Mouse (Mus musculus): ENCODE measurements around the gene Slc6a1. TPM values are rescaled to one million over a fixed set of nuclear protein-coding genes. Genes with fewer than 3 reads are reported as not detected.

Slc6a1 gene
- polyA plus RNA-seq, 1 experiment: 0.61 TPM

DNA sequence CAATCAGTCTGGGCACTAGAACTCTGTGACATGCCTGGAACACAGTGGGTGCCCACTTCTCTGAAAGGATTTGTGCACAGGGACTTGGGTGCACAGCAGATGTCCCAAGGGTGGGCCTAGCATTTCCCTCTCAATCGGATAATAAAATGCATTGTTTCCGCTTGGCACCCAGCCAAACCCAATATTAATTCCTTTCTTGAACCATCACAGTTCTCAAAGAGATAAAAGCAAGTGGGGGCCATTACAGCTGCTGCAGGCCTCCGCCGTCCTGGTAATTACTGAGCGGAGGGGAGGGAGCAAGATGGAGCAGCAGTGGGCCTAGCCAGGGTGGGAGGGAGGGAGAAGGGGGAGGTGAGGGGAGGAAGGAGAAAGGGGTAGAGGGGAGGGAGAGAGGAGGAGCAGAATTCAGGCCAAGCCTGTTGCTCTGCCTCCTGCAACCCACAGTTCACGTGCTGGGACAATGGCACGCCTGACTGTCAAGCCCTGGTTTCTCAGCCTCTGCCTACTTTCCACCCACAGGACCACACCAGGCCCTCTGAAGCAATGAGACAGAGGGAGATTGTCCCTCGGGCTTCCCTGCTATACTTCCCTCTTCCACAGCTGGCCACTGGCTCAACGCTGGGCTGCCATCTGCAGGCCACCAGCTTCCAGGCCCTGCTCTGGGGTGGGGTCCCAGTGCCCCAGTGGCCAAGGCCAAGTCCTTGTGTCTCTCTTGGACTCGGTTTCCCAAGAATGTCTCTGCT lies 15.0 kb downstream of the Slc6a1 start:
- Histone ChIP-seq H3K4me1 (ENCODE audit: control insufficient read depth, insufficient read depth, insufficient read length) (no peaks in the 10 kb centered on the region), H3K27ac (ENCODE audit: insufficient read depth, low read length) (no peak overlapping the region), H3K27me3 (ENCODE audit: control insufficient read depth, insufficient read depth, low read length) (no peaks in the 10 kb centered on the region), H3K36me3 (ENCODE audit: control insufficient read depth, insufficient read depth, low read length) (no peaks in the 10 kb centered on the region), H3K4me3 (ENCODE audit: extremely low read depth, insufficient read depth, insufficient read length) (no peak overlapping the region)
- DNase-seq (ENCODE audit: low read depth in 1 of 2, low spot score in 2 of 2): no peak
- 65% methylated on average over 10 of the region's 10 CpGs for WGBS
- TF ChIP-seq POLR2A (IDR thresholded peaks at IDR 0.05; ENCODE audit: low read depth, low read length) (no peak), CTCF (IDR thresholded peaks at IDR 0.05; ENCODE audit: extremely low read depth, insufficient read depth, insufficient read length, insufficient replicate concordance) (no peak)

DNA sequence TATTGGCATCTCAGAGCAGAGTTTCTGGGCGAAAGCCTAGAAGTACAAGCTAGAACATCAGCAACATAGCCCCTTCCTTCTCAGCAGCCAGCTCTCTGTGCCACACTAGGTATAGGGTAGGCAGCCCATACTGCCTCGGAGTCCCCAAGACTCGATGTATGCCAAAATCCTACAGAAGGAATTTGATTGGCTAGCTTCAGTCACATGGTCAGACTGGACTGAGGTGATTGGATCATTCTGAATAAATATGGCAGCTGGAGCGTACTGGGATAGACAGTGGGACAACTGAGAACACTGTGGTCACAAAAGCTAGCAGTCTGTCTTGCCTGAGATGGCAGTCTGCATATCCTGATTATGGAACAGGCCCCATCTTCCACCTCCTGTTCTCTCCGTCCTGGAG lies 17.3 kb downstream of the Slc6a1 start:
- no peaks in the 10 kb centered on the region for H3K27me3 ChIP-seq (ENCODE audit: control insufficient read depth, insufficient read depth, low read length)
- DNase-seq (ENCODE audit: low read depth in 1 of 2, low spot score in 2 of 2): no peak
- no peak for TF ChIP-seq CTCF (IDR thresholded peaks at IDR 0.05; ENCODE audit: extremely low read depth, insufficient read depth, insufficient read length, insufficient replicate concordance)
- no peak for TF ChIP-seq POLR2A (IDR thresholded peaks at IDR 0.05; ENCODE audit: low read depth, low read length)
- H3K4me3 ChIP-seq (ENCODE audit: extremely low read depth, insufficient read depth, insufficient read length): no peak overlapping the region
- H3K4me1 ChIP-seq (ENCODE audit: control insufficient read depth, insufficient read depth, insufficient read length): no peaks in the 10 kb centered on the region
- H3K27ac ChIP-seq (ENCODE audit: insufficient read depth, low read length): no peak overlapping the region
- WGBS: 80% methylated on average over 5 of the region's 5 CpGs
- no peaks in the 10 kb centered on the region for H3K36me3 ChIP-seq (ENCODE audit: control insufficient read depth, insufficient read depth, low read length)

DNA sequence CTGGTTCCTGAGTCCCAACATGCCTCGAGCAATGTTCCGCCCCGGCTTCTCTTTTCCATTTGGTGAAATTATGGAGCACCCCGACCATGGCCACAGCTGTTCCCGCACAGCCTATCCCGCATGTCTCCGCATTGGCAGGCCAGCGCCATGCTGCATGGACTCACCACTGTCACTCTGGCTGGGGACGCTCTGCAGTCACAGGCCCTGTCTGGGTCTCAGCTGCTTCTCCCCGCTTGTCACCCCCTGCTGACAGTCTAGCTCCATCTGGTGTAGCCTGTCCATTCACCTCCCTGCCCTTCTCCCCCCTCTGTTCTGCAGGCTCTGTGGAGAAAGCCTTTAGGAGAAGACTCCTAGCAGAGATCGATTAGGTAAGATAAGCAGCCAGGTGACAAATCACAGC lies 18.3 kb downstream of the Slc6a1 start:
- 86% methylated on average over 11 of the region's 11 CpGs for WGBS
- Histone ChIP-seq H3K4me3 (ENCODE audit: extremely low read depth, insufficient read depth, insufficient read length) (no peak overlapping the region), H3K27me3 (ENCODE audit: control insufficient read depth, insufficient read depth, low read length) (no peaks in the 10 kb centered on the region), H3K36me3 (ENCODE audit: control insufficient read depth, insufficient read depth, low read length) (no peaks in the 10 kb centered on the region), H3K27ac (ENCODE audit: insufficient read depth, low read length) (no peak overlapping the region), H3K4me1 (ENCODE audit: control insufficient read depth, insufficient read depth, insufficient read length) (no peaks in the 10 kb centered on the region)
- DNase-seq (ENCODE audit: low read depth in 1 of 2, low spot score in 2 of 2): no peak
- TF ChIP-seq CTCF (IDR thresholded peaks at IDR 0.05; ENCODE audit: extremely low read depth, insufficient read depth, insufficient read length, insufficient replicate concordance): no peak
- no peak for TF ChIP-seq POLR2A (IDR thresholded peaks at IDR 0.05; ENCODE audit: low read depth, low read length)

DNA sequence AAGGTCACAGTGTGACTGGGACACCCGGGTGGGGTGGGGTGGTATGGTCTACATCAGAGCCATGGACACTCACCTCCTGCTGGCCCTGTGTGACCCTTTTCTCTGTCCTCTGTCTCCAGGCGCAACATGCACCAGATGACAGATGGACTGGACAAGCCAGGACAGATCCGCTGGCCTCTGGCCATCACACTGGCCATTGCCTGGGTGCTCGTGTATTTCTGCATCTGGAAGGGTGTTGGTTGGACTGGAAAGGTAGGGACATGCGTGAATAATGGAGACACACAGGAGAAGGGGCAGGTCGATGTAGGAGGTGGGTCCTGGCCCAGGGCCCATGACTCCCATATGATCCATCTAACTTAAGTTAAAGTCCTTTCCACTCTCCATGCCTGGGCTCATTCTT lies 22.2 kb downstream of the Slc6a1 start:
- Histone ChIP-seq H3K4me1 (ENCODE audit: control insufficient read depth, insufficient read depth, insufficient read length) (no peaks in the 10 kb centered on the region), H3K4me3 (ENCODE audit: extremely low read depth, insufficient read depth, insufficient read length) (no peak overlapping the region), H3K27me3 (ENCODE audit: control insufficient read depth, insufficient read depth, low read length) (no peaks in the 10 kb centered on the region), H3K36me3 (ENCODE audit: control insufficient read depth, insufficient read depth, low read length) (no peaks in the 10 kb centered on the region), H3K27ac (ENCODE audit: insufficient read depth, low read length) (no peak overlapping the region)
- 80% methylated on average over 6 of the region's 6 CpGs for WGBS
- TF ChIP-seq CTCF (IDR thresholded peaks at IDR 0.05; ENCODE audit: extremely low read depth, insufficient read depth, insufficient read length, insufficient replicate concordance) (no peak), POLR2A (IDR thresholded peaks at IDR 0.05; ENCODE audit: low read depth, low read length) (no peak)
- DNase-seq (ENCODE audit: low read depth in 1 of 2, low spot score in 2 of 2): no peak

DNA sequence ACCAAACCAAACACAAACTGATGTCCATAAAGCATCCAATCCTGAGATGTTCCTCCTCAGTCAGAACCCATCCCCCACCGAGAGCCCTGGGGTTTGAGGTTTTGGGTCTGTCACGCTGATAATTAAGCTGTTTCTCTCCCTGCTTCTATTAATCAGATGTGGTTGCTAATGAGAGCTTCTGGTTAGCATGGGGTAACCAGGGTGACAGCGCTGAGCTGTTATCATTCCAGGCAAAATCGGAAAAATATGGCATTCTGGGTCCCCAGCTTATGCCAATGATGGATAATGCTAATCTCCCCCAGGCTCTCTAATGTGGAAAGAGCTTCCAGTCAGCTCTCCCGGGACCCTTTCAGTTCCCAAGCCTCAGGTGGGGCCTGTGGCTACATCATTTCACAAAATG lies 38.1 kb downstream of the Slc6a1 start:
- no peak for DNase-seq (ENCODE audit: low read depth in 1 of 2, low spot score in 2 of 2)

DNA sequence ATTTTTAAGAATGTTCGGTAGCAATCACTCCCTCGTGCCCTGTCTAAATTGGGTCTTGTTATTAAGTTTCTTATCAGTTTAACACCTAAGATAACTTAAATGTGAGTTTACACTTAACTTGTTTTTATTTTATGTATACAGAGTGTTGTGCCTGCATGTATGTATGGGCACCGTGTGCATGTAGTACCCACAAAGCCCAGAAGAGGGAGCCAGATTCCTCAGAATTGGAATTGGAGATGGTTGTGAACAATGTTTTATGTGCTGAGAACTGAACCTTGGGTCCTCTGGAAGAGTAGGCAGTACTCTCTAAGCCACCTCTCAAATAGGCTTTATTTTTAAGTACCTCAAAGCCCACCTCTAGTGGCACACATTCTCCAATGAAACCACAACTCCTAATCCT lies 38.7 kb downstream of the Slc6a1 start:
- no peak overlapping the region for H3K27ac ChIP-seq (ENCODE audit: insufficient read depth, low read length)
- H3K4me3 ChIP-seq (ENCODE audit: extremely low read depth, insufficient read depth, insufficient read length): no peak overlapping the region
- no peak for TF ChIP-seq CTCF (IDR thresholded peaks at IDR 0.05; ENCODE audit: extremely low read depth, insufficient read depth, insufficient read length, insufficient replicate concordance)
- no peak for TF ChIP-seq POLR2A (IDR thresholded peaks at IDR 0.05; ENCODE audit: low read depth, low read length)
- DNase-seq (ENCODE audit: low read depth in 1 of 2, low spot score in 2 of 2): no peak
- H3K27me3 ChIP-seq (ENCODE audit: control insufficient read depth, insufficient read depth, low read length): no peaks in the 10 kb centered on the region
- no peaks in the 10 kb centered on the region for H3K4me1 ChIP-seq (ENCODE audit: control insufficient read depth, insufficient read depth, insufficient read length)
- WGBS: 96% methylated on average over 3 of the region's 3 CpGs
- no peaks in the 10 kb centered on the region for H3K36me3 ChIP-seq (ENCODE audit: control insufficient read depth, insufficient read depth, low read length)

More for the DNA sequence above, 38.1 kb downstream of the Slc6a1 start:
- 84% methylated on average over 5 of the region's 5 CpGs for WGBS
- Histone ChIP-seq H3K4me1 (ENCODE audit: control insufficient read depth, insufficient read depth, insufficient read length) (no peaks in the 10 kb centered on the region), H3K27ac (ENCODE audit: insufficient read depth, low read length) (no peak overlapping the region), H3K27me3 (ENCODE audit: control insufficient read depth, insufficient read depth, low read length) (no peaks in the 10 kb centered on the region), H3K36me3 (ENCODE audit: control insufficient read depth, insufficient read depth, low read length) (no peaks in the 10 kb centered on the region), H3K4me3 (ENCODE audit: extremely low read depth, insufficient read depth, insufficient read length) (no peak overlapping the region)
- no peak for TF ChIP-seq POLR2A (IDR thresholded peaks at IDR 0.05; ENCODE audit: low read depth, low read length)
- TF ChIP-seq CTCF (IDR thresholded peaks at IDR 0.05; ENCODE audit: extremely low read depth, insufficient read depth, insufficient read length, insufficient replicate concordance): no peak

DNA sequence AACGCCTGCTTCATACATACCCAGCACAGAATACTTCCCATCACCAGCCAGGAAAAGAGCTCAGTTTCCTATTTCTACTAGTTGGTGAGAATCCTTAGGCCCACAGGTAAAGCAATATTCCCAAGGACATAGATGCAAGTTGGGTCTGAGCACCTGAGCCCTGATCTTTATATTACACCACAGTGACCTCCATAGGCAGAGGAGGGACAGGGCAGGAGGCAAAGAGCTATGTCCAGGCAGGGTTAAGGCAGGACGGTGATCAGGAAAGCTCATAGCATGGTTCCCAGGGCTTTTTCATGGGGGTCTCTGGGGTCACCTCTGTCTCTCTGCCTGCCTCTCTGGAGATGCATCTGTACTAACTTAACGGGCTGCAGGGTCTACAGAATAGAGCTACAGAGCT lies 40.5 kb downstream of the Slc6a1 start:
- no peak overlapping the region for H3K27ac ChIP-seq (ENCODE audit: insufficient read depth, low read length)
- WGBS: 84% methylated on average over 3 of the region's 3 CpGs
- H3K4me1 ChIP-seq (ENCODE audit: control insufficient read depth, insufficient read depth, insufficient read length): no peaks in the 10 kb centered on the region
- no peak for TF ChIP-seq POLR2A (IDR thresholded peaks at IDR 0.05; ENCODE audit: low read depth, low read length)
- TF ChIP-seq CTCF (IDR thresholded peaks at IDR 0.05; ENCODE audit: extremely low read depth, insufficient read depth, insufficient read length, insufficient replicate concordance): no peak
- no peak for DNase-seq (ENCODE audit: low read depth in 1 of 2, low spot score in 2 of 2)
- no peaks in the 10 kb centered on the region for H3K36me3 ChIP-seq (ENCODE audit: control insufficient read depth, insufficient read depth, low read length)
- no peaks in the 10 kb centered on the region for H3K27me3 ChIP-seq (ENCODE audit: control insufficient read depth, insufficient read depth, low read length)
- H3K4me3 ChIP-seq (ENCODE audit: extremely low read depth, insufficient read depth, insufficient read length): no peak overlapping the region

All from spleen, adult 2 months (tissue).